ENCODE assay signal across 8 mouse cellular contexts in genomic region chr1:66863741-66864495, GRCm38 (mm10). TPM values are rescaled to one million over a fixed set of nuclear protein-coding genes. Genes with fewer than 3 reads are reported as not detected.
DNase-seq lines count a peak whose midpoint lies in the region; ATAC-seq and TF ChIP-seq lines count a peak whose summit lies in the region.

No protein-coding gene starts in this region.

- ATAC-seq in forebrain, embryonic 12.5 days (ENCODE audit: low FRiP score): no peak
- no peak for ATAC-seq in kidney, postnatal 0 days (replicated peaks; ENCODE audit: low FRiP score, low read depth)
- no peak for ATAC-seq in cerebellum, adult (ENCODE audit: insufficient number of reproducible peaks, low FRiP score, low TSS enrichment)

- no peak for TF ChIP-seq CTCF in kidney, postnatal 0 days (IDR thresholded peaks at IDR 0.05; ENCODE audit: low read depth)

- H3K9ac ChIP-seq in forebrain, embryonic 12.5 days: no peak overlapping the region
- H3K9ac ChIP-seq in kidney, postnatal 0 days (ENCODE audit: low read depth, low read length): peak overlapping the region; percentile 31; the same call in 1 of the 2 replicates

- 20% methylated on average over 9 of the region's 9 CpGs for WGBS in forebrain, embryonic 12.5 days
- WGBS in kidney, postnatal 0 days: 7% methylated on average over 9 of the region's 9 CpGs

- H3K4me3 ChIP-seq in forebrain, embryonic 12.5 days (replicated peaks): 0 out of 2 replicates have a peak overlapping the region, but pooled peaks have one; percentile 86
- H3K4me3 ChIP-seq in kidney, postnatal 0 days (replicated peaks; ENCODE audit: low read depth, low read length): peak overlapping the region; percentile 96

- peak overlapping the region; percentile 76 for H3K4me2 ChIP-seq in forebrain, embryonic 12.5 days
- H3K4me2 ChIP-seq in kidney, postnatal 0 days (ENCODE audit: low read length): peak overlapping the region; percentile 70

- DNase-seq in retina, postnatal 1 day: peak; percentile 17
- no peak for DNase-seq in retina, embryonic 14.5 days (ENCODE audit: low spot score)
- DNase-seq in kidney, postnatal 0 days (ENCODE audit: low spot score): peak; percentile 54
- peak; percentile 6 to 8 for DNase-seq in natural killer cell, adult 2 months (ENCODE audit: low spot score in 2 of 2)
- DNase-seq in right cerebral cortex, postnatal 36 days (ENCODE audit: low spot score in 2 of 2): no peak
- DNase-seq in right cerebral cortex, postnatal 14 days: no peak

- H3K27me3 ChIP-seq in forebrain, embryonic 12.5 days: no peaks in the 10 kb centered on the region
- H3K27me3 ChIP-seq in kidney, postnatal 0 days (ENCODE audit: insufficient read depth, low read length): no peaks in the 10 kb centered on the region

- no peaks in the 10 kb centered on the region for H3K9me3 ChIP-seq in forebrain, embryonic 12.5 days
- no peaks in the 10 kb centered on the region for H3K9me3 ChIP-seq in kidney, postnatal 0 days (replicated peaks; ENCODE audit: low read length)

- H3K4me1 ChIP-seq in forebrain, embryonic 12.5 days: peaks cover 16% of the 10 kb centered on the region
- 0 out of 2 replicates have a peak, but pooled peaks cover 3% of the 10 kb centered on the region for H3K4me1 ChIP-seq in kidney, postnatal 0 days (replicated peaks; ENCODE audit: insufficient read depth, low read length)

- no peaks in the 10 kb centered on the region for H3K36me3 ChIP-seq in forebrain, embryonic 12.5 days (replicated peaks)
- H3K36me3 ChIP-seq in kidney, postnatal 0 days (ENCODE audit: insufficient read depth, low read length): no peaks in the 10 kb centered on the region

- H3K27ac ChIP-seq in forebrain, embryonic 12.5 days: no peak overlapping the region
- no peak overlapping the region for H3K27ac ChIP-seq in kidney, postnatal 0 days

RNA-seq across cellular contexts. Expression of gene Acadl, which starts 0.8 kb away (rescaled TPM):
- polyA plus RNA-seq in forebrain, embryonic 12.5 days (2016; fragmentation: Nextera tagmentation; extraction: Ambion mirVana): 42.5 and 44.7 TPM in 2 replicates
- polyA plus RNA-seq in kidney, postnatal 0 days (2015; fragmentation: Nextera tagmentation; extraction: Ambion mirVana): 254 and 281 TPM in 2 replicates

RNA-seq across cellular contexts. Expression of gene Kansl1l, which starts 46.6 kb away (rescaled TPM):
- 15.6 and 17.2 TPM in 2 replicates for polyA plus RNA-seq in forebrain, embryonic 12.5 days (2016; fragmentation: Nextera tagmentation; extraction: Ambion mirVana)
- 17.3 and 17.9 TPM in 2 replicates for polyA plus RNA-seq in kidney, postnatal 0 days (2015; fragmentation: Nextera tagmentation; extraction: Ambion mirVana)

Comparison
In these comparisons a context has a peak if more than half of its experiments do, and no peak if none do; other contexts are left out.
1. DNase-seq: peak in retina, postnatal 1 day (single experiment), kidney, postnatal 0 days (single experiment) and natural killer cell, adult 2 months (2 of 2); none in retina, embryonic 14.5 days (single experiment), right cerebral cortex, postnatal 36 days (0 of 2) and right cerebral cortex, postnatal 14 days (single experiment).